Mouse (Mus musculus) liver, postnatal 0 days (tissue): ENCODE measurements around the gene Use1.
"Not testable (repeated sequence)": the region's sequence is repeated elsewhere in the genome, so short reads cannot be mapped to it uniquely, and the experiment has no call there.

Experiments
- CTCF ChIP-seq: sonication (generic); IDR thresholded peaks from 2 replicates; pipeline ENCODE4 v1.5.1; 2016; ENCODE audit warnings: antibody characterized with exemption, low read depth
- EP300 ChIP-seq: IDR thresholded peaks from 2 replicates; pipeline ENCODE4 v1.6.1; 2016; ENCODE audit warnings: antibody characterized with exemption, low read depth, mild to moderate bottlenecking

- TF ChIP-seq EP300, CTCF: not testable (repeated sequence)
These were observed 28.8 kb upstream of the Use1 start for GRCm38 (mm10) chr8:71337834-71338233.
